Mouse (Mus musculus) neutrophil, adult 5-6 weeks (primary cell): ENCODE data around the gene Ephb3. TPM values are rescaled to one million over a fixed set of nuclear protein-coding genes. Genes with fewer than 3 reads are reported as not detected.

Source experiments
- ATAC-seq: fragments of 151-379, 151-347 bp; 2 replicates; pipeline ENCODE4 v1.8.0; 2017; ENCODE audit warnings: mild to moderate bottlenecking, moderate TSS enrichment; ENCODE audit not compliant: insufficient number of reproducible peaks, poor library complexity, low FRiP score, severe bottlenecking; ENCODE audit errors: extremely low read depth
- total RNA-seq: library from RNA; stranded (forward); fragments of 200-1000 nt; gene quantifications from 2 replicates; pipeline ENCODE4 v1.2.3, GENCODE M21; 2017

The Ephb3 gene
- total RNA-seq, 1 experiment from 2014 or later: 0.47 TPM

DNA sequence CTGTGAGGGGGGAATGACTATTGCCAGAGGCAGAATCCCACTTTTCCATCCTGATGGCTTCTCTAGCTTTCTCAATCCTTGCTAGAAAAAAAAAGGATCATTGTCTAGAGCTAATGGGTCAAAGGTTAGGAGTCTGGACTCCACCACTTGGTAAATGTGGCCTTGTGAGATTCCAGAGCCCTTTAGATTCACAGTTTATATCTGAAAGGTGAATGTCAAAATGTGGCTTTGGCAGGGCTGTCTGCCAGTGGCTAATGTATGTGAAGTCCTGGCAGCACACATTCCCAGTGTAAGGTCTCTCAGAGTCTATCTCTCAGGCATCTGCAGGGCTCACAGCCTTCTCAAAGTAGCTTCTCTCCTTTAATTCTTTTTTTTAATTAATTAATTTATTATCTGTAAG, 36.5 kb downstream of the Ephb3 start:
- no peak for ATAC-seq

DNA sequence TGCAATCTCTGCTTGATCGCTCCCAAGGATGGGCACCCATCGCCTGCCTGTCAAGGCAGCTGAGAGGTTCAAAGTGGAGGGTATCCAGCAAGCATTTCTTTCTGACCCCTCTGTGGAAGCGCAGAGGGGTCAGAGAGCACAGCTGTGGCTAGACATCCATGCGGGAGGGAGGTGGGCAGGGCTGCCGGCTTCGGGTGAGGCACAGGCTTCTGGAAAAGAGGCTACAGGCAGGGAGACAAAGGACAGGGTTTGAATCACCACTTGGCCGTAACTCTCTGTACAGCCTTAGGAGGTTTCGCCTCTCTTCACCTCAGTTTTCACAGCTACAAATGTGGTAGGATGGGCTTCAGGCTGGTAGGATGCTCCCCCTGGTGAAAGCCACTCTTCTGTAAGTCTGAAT, 38.4 kb downstream of the Ephb3 start:
- no peak for ATAC-seq

DNA sequence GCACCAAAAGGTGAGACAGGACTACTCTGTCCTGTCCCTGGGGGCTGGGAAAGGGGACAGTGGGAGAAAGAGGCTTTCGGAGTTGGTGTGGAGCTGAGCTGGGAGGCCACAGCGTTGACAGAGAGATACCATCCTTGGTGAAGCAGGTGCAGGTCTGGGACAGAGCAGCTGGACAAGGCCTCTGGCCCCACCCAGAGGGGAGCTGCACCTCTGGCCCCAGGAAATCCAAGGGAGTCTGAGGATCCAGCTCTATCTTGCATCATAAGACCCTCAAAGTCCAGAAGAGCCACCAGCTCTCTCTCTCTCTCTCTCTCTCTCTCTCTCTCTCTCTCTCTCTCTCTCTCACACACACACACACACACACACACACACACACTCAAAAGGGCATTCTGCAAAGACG, 40.2 kb downstream of the Ephb3 start:
- ATAC-seq: no peak

DNA sequence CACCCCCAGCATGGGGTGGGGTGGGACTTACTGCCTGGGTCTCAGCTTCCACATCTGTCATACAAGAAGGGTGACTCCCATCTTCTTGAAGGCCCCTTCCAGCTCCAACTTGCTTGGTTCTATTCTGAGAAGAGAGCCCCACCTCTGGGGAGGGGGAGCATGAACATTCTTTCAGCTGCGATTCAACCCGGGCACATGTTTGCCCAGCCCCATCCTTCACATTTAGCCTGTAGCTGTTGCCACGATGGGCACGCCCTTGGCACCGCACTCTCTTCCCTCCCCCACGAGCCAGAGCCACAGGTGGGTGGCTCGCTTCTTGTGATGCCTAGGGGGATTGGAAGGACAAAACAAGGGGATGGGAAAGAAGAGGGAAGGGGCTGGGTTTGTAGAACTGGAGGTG, 40.8 kb downstream of the Ephb3 start:
- ATAC-seq: no peak

DNA sequence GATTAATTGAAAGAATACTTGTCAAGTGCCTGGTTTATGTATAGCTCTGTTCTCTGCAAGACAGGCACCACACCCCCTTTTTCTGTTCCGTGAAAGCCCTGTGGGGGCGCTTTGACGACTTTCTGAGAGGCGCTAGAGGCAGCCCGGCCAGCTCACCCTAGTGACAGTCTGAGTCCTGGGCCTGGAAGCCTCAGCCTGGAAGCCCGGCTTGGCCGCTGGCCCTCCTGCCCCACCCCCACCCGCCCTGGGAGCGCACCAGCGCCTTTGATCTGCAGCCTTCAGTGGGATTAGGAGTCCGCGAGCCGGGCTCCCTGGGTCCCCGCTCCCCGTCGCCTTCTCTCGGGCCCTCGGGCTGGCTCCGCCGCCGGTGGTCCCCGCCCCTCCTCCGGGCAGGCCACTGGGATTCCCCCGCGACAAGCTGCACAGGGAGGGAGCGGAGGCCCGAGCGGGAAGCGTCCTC, 41.4 kb downstream of the Ephb3 start:
- ATAC-seq: no peak

DNA sequence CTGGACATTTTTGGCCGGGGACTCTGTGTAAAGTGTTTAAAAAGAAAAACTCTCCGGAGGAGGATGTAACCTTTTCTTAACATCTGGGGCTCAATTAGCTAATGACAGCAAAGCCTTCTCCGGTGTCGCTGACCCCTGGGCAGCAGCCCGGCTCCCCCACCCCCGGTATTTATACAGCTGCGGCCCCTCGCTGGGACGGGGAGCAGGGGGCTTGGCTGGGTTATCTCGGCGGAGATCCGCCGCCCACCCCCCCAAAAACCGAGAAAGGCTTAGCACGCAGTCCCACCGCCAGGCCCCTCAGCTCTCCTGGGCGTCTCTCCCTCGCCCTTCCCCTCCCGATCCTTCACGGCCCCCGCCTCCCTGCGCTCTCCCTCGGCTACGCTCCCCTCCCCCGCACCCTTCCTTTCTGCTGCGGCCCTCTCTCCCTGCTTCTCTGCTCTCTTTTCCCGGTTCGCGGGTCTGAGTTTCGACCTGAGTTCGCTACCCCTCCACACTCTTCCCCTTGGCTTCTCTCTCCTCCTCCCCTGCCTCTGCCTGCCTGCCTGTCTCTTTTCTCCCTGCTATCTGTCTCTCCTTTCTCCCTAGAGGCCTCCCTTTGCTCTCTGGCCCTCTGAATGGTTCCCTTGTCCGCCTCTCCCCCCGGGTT, 42.0 kb downstream of the Ephb3 start:
- ATAC-seq: no peak

DNA sequence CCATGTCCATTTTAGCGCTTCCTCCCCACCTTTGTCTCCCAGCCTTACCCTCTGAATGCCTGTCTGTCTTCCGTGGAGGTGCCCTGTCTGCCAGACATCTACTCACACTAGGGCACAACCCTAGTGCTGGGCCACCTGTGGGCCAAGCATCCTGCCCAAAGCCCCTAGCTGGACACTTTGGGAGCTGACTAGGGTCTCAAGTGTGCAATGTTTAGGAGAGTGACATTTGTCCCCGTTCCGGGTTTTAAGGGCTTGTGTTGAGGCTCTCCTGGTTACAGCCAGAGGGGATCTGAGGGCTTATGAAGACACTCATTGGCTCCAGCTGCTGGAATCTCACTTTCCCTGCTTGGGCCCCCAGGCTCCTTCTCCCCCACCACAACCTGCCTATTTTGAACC, 42.5 kb downstream of the Ephb3 start:
- no peak for ATAC-seq

DNA sequence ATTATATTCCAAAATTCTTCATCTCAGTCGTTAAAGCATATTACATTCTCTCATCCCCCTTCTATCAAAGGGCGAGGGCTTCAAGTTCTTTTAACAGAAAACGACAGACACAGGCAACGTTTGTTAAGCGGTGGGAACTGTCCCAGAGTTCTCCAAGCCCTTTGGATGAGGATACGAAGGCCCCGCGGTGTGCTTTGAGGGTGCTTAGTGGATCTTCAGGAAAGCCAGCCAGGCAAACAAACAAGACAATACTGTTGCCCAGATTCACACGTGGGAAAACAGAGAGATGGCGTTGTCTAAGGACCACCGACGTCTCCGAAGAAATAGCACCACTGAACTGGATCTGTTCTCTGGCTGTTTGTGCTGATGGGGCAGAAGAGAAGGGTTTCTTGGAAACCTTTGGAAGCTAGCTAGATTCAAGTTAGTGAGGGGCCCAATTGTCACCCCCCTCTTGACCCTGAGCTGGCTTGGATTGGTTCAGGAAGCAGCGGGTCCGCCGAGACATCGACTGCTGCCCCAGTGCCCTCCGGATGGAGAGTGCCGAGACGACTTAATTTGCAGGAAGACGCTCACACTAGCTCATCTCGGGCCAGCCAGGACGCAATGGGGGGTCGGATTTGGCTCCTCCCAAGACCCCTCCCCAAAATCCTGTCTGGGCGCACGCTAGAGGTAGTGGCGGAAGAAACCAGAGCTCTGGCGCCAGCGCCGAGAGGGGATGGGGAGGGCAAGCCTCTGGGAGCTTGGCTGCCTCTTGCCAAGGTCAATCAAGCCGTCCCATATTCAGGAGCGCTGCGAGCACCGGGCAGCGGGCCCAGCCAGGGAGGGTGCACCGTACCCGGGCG, 43.5 kb downstream of the Ephb3 start:
- ATAC-seq: no peak

DNA sequence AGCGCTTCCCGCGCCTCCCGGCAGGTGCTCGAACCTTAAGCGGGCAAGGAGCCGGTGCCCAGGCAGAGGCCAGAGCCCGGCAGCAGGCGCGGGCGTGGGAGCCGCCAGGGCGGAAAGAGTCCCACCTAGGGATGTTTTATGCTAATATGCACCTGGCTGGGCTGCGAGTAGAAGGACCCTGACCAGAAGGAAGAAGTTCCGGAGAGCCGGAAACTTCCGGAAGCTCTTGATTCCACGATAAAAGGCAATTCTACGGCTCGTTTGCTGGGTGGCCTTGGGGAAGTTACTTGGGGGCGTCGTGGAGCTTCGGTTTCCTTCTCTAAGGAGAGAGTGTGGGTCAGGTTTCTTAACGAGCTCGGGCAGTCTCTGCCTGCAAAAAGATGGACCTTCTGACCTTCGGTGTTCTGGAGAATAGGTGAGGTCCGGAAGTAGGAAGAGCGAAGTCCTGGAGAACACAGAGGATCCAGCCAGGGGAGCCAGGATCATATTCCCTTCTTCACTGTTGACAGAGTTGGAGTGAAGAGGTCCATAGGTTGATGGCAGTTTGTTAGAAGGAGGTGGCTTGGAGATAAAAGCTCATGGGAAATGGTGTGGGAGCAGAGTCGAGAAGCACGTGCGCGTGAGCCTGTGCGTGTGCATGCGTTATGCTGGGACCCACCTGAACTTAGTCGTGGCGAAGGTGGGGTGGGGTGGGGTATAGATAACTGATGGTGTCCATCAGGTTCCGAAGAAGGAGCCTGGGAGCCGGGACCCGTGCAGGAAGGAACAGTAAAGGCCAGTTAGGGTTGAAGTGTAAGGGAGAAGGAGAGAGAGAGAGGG, 44.4 kb downstream of the Ephb3 start:
- no peak for ATAC-seq

DNA sequence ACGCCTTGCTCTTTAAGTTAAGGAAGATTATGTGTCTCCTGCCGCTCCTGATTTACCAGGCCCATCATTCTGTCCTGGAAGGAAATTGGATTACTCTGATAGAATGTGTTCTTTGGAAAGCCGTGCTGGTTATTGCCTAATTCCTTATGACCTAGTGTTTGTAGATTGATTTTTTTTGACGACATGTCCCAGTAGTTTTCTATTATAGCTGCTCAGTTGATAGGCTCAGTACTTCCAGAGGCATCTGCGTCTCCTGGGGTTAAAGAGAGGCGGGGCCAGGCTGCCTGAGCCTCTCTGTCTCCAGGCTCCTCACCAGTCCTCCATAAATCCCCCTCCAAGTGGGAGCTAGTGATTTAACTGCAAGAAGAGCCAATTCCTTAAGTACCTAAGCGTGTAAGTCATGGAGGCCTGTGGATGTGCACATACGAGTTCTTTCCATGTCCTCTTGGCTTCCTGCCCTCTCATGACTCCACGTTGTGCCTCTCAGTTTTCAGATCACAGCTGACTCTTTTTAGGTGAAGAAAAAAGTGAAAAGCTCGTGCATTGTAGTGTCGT, 47.9 kb downstream of the Ephb3 start:
- ATAC-seq: no peak

DNA sequence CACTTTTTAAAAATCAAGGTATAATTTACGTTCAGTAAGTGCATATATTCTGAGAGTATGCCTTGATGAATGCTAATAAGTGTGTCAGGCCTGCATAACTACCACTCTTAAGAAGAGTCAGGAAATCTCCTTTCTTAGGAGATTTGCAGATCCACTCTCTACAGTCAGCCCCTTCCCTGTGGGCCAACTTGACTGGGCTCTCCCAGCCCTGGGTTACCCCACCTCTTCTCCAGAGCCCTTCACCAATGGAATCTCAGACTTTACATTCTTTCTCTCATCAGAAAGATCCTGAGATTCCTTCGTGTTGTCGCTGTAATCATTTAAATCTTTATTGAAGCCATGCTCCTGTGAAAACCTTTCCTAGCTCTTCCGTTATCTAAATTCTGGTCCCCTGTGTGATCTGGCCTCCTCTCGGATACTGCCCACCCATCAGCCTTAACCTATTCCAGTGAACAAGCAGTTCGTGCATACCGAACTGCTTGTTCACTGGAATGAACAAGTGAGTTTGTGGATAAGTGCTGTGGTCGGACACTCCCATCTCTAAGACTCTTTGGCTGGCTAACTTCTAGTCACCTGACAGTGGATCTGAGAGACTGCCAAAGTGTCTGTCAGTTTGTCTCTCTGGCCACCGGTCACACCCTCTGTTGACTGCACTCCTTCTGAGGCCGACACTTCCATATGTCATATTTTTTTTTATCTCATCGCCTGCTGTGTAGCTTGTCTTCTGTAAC, 51.2 kb downstream of the Ephb3 start:
- no peak for ATAC-seq

DNA sequence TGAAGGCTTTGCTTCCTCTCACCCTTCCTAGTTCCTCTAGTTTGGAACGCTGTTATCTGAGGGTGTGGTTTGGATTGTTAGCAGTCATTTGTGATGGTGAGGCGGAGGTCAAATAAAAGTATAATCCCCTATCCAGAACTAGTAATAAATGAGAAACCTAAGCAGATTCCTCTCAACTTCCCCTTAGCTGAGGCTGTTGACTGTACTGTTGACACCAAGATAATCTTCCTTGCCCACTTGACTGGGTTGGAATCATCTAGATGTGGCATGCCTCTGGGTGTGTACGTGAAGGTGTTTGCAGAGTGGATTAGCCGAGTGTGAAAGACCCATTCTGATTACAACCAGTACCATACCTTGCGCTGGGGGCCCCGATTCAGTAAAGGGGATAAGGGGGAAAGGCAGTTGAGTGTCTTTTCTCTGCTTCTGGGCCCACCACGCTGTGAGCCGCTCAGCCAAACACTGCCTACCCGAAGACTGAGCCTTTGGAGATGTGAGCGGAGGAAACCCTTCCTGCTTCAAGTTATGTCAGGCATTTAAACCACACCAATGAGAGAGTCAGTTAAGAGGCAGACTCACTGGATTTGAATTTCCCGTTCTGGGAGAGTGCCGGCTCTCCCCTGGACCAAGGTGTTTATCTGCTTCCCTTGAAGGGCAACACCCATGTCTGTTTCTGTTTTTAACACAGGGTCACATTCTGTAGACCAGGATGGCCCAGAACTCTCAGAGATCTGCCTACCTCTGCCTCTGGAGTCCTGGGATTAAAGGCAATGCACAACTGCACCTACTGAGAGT, 52.2 kb downstream of the Ephb3 start:
- no peak for ATAC-seq

DNA sequence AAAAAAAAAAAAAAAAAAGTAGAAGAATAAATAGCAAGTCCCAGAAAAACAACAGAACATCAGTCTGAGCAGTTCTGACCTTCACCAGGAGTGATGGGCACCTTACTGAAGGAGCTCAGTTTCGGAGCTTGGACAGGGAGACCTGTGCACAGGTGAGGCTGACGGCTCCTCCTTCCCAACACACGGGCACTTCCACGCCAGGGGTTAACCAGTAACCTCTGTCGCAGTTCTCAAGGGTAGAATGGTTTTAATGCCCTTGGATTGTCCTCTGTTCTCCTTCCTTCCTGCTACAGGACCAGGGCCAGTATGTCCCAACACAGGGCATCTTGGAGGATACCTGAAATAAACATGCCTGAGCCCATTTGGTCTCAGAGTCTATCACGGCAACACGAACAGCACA, 60.9 kb downstream of the Ephb3 start:
- no peak for ATAC-seq

DNA sequence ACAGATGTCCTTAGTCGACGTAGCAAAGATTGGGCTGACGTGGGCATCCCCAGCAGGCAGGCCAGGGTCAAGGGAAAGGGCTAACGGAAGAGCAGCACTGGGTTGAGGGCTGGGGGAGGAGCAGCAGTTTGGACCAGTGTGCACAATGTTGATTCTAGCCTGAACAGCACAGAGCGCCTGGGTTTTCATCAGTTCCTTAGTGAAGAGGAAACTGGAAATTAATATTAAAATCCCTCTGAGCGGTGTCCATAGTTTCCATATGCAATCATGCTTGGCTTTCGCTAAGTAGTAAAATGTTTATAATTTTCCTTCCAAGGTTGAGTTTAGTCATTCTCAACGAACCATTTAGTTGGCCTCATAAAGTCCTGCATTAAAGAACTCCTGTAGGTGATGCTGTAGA, 65.2 kb downstream of the Ephb3 start:
- ATAC-seq: no peak

DNA sequence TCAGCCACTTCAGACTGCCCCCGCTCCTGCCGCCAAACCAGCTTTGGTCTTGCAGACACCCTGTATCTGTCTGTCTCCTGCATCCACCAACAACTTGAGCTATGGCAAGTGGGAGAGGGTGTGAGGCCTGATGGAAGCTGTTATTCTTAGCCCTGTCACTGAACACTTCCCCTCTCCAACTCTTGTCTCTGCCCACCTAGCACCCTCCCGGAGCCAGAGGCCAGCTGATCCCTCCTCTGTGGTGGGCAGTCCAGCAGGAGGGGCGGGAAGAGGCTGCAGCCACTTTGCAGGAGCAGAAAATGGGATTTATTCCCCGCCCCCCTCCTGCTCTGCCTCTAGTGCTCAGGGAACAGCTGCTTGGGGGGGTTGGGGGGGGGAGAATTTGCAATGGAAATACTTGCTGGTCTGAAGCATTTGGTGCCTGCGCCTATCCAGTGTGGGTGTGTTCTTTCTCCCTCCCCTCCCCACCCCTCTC, 67.3 kb downstream of the Ephb3 start:
- no peak for ATAC-seq

DNA sequence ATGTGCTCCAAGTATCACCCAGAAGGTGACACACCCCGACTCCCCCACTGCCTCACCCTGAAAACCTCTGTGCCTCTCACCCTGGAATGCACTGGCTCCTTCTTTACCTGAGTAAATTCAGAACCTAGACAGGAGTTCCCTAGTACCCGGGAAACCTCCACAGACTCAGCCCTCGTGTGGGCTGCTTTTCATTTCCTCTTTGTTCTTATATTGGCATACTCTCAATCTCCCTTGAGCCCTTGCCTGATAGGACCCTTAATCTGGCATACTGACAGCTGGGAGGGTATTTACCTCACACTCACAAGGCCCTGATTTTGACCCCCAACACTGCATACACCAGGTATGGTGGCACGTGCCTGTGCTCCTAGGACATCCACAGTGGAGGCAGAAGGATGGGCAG, 68.2 kb downstream of the Ephb3 start:
- no peak for ATAC-seq
